Mouse (Mus musculus) C3H10T1/2 (cell line): ENCODE data around the gene Olfr1448. TPM values are rescaled to one million over a fixed set of nuclear protein-coding genes. Genes with fewer than 3 reads are reported as not detected.

Experiments
- polyA plus RNA-seq, 2 experiments: library from polyadenylated mRNA; unstranded; fragments of >200 nt; fragmentation: generic; extraction: Trizol; gene quantifications; one replicate each; pipeline ENCODE4 v1.2.1; 2012; ENCODE audit warnings: missing spikeins in 2 of 2

Olfr1448 gene
- polyA plus RNA-seq: not detected

DNA sequence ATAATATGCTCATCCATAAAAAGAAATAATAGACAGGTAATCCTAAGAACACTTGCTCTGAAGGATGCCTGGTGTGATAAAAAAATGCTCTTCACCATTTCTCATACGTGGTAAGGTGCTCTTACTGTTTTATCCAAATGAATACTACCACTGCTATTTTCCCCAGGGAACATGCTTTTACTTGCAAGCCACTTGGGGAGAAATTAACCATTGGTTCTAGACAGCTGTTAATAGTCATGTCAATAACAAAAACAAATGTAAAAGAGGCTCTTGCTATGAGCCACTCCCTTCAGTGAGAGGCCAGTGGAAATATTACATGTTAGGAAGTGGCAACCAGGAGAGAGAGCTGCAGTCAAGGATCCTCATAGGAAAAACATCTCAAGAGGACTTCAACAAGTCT is at the start of gene Olfr1448:
Olfr1448 (minus strand) TSS at position 101 of the 400 bp plus-strand sequence.

DNA sequence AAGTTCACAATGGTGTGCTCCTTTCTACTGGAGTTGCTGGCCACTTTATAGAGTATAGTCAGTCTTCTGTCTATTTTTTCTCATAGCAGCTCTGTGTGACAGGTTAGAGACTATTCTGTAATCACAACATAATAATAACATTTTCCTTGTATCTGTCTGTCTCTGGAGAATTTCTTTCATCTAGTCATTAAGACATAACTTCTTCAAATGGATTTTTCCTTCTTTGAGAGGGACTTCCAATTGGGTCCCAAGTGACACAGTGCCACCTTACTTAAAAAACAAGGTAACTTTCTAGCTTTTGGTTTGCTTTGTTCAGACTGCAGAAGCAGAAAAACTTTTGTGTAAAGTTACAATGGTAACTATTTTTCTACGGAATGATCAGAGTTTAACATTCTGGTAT is 25.7 kb upstream of the Olfr1448 start, which contains the start of gene Olfr1450:
Olfr1450 (plus strand) TSS at position 301 of the 400 bp plus-strand sequence.

GRCm38 (mm10) chr19:12930540-12930939 is 6.3 kb upstream of the Olfr1448 start, which contains the start of gene Olfr1449:
Gene Olfr1449, plus strand, starts transcription at chr19:12930840.

GRCm38 (mm10) chr19:12903643-12904042 is 20.6 kb downstream of the Olfr1448 start, which contains the start of gene Olfr1447:
Gene Olfr1447, minus strand, starts transcription at chr19:12903743.

DNA sequence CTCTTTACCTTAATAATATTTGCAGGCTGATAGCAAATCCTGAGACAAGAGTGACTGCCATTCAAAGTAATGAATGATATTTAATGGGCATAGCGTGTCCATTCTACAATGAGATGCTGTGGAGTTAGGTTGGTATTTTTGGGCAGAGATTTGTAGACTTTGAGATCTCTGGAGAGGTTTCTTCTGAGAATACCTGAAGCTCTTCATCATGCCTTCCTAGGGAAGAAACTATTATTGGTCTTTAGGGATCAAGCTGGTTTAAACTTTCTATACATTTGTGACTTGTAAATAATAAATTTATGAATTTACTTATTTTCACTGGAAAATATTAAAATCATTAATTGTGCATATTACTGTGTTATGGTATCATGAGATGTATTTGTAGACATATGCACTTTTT is 30.8 kb downstream of the Olfr1448 start, which contains the start of gene Olfr1446:
Olfr1446 (minus strand) TSS at position 101 of the 400 bp plus-strand sequence.

GRCm38 (mm10) chr19:12883555-12883954 is 40.7 kb downstream of the Olfr1448 start, which contains the start of gene Olfr1445:
Gene Olfr1445, plus strand, starts transcription at chr19:12883855.

Other genes starting within 250 kb of the Olfr1448 start
- not detected for gene Olfr1443, start 246.3 kb downstream of the Olfr1448 start, polyA plus RNA-seq
- not detected for gene Keg1, start 228.6 kb downstream of the Olfr1448 start, polyA plus RNA-seq
- 1 to 10 TPM in 1 of 2 experiments, under 1 TPM in 1; 0.04 to 1.7 TPM for gene Cntf, start 158.8 kb downstream of the Olfr1448 start, polyA plus RNA-seq
- 10 to 100 TPM in 1 of 2 experiments, 1 to 10 TPM in 1; 6.0 to 19.4 TPM for gene Zfp91, start 128.3 kb downstream of the Olfr1448 start, polyA plus RNA-seq
- gene Lpxn, start 128.2 kb downstream of the Olfr1448 start, polyA plus RNA-seq: under 1 TPM; 0.23 to 0.51 TPM
- gene Gm5244, start 77.7 kb downstream of the Olfr1448 start, polyA plus RNA-seq: not detected
- gene Olfr1444, start 67.1 kb downstream of the Olfr1448 start, polyA plus RNA-seq: not detected
- not detected for gene Olfr1445, start 40.6 kb downstream of the Olfr1448 start, polyA plus RNA-seq
- gene Olfr1446, start 30.9 kb downstream of the Olfr1448 start, polyA plus RNA-seq: not detected
- not detected for gene Olfr1447, start 20.7 kb downstream of the Olfr1448 start, polyA plus RNA-seq
- gene Olfr1449, start 6.4 kb upstream of the Olfr1448 start, polyA plus RNA-seq: not detected
- not detected for gene Olfr1450, start 25.8 kb upstream of the Olfr1448 start, polyA plus RNA-seq
- gene Olfr1451, start 70.6 kb upstream of the Olfr1448 start, polyA plus RNA-seq: not detected
- gene Olfr1453, start 103.9 kb upstream of the Olfr1448 start, polyA plus RNA-seq: not detected
- not detected for gene Olfr1454, start 136.2 kb upstream of the Olfr1448 start, polyA plus RNA-seq
- not detected for gene Olfr1457, start 173.5 kb upstream of the Olfr1448 start, polyA plus RNA-seq
- not detected for gene Olfr1458, start 182.4 kb upstream of the Olfr1448 start, polyA plus RNA-seq
- not detected for gene Olfr1459, start 225.1 kb upstream of the Olfr1448 start, polyA plus RNA-seq
- not detected for gene Olfr1461, start 238.6 kb upstream of the Olfr1448 start, polyA plus RNA-seq